Mouse (Mus musculus): ENCODE measurements around the gene Etv6. TPM values are rescaled to one million over a fixed set of nuclear protein-coding genes. Genes with fewer than 3 reads are reported as not detected.
A peak's percentile ranks its signal among the peaks of the same experiment; 100 is the strongest.

The Etv6 gene
- total and polyA plus RNA-seq, 3 experiments, result 10.4 to 58.9 (median 28.9) TPM

DNA sequence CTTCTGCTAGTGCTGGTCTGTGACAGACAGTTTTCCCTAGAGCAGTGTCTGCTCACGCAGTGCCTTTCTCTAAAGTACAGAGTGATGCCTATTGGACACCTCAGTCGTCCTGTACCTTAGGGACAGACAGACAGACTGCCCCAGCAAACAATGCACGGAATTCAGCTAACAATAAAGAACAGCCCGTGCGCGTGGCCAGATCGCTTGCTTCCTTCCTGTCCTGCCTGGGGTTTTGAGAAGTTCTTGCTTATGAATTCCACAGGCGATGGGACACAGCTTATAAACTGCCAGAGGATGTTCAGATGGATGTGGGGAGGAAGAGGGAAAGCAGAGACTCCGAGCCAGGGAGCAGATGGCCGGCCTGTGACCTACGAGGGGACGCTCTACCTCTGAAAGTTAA is 25.3 kb downstream of the Etv6 start:
- Histone ChIP-seq H3K36me3 (replicated peaks) (peaks cover 68% of the 10 kb centered on the region), H3K4me1 (ENCODE audit: insufficient read depth, low read depth, low read length) (peaks cover 19% of the 10 kb centered on the region), H3K9me3 (replicated peaks) (no peaks in the 10 kb centered on the region), H3K4me3 (ENCODE audit: low read depth, low read length) (no peak overlapping the region), H3K27me3 (ENCODE audit: insufficient read depth, low read length) (no peaks in the 10 kb centered on the region)
- DNase-seq (ENCODE audit: low spot score) (no peak), ATAC-seq (ENCODE audit: extremely low read depth, insufficient number of reproducible peaks, low FRiP score, poor library complexity, severe bottlenecking) (no peak)
- TF ChIP-seq TAL1 (conservative IDR thresholded peaks at IDR 0.05; ENCODE audit: low read depth, low read length) (no peak), CTCF (IDR thresholded peaks at IDR 0.05; ENCODE audit: low read depth, low read length) (no peak), GATA2 (IDR thresholded peaks at IDR 0.05; ENCODE audit: borderline replicate concordance, low read depth, low read length) (no peak), GATA1 (IDR thresholded peaks at IDR 0.05; ENCODE audit: borderline replicate concordance, low read length) (no peak), POLR2AphosphoS5 (IDR thresholded peaks at IDR 0.05; ENCODE audit: insufficient replicate concordance, low read depth, low read length) (no peak)

DNA sequence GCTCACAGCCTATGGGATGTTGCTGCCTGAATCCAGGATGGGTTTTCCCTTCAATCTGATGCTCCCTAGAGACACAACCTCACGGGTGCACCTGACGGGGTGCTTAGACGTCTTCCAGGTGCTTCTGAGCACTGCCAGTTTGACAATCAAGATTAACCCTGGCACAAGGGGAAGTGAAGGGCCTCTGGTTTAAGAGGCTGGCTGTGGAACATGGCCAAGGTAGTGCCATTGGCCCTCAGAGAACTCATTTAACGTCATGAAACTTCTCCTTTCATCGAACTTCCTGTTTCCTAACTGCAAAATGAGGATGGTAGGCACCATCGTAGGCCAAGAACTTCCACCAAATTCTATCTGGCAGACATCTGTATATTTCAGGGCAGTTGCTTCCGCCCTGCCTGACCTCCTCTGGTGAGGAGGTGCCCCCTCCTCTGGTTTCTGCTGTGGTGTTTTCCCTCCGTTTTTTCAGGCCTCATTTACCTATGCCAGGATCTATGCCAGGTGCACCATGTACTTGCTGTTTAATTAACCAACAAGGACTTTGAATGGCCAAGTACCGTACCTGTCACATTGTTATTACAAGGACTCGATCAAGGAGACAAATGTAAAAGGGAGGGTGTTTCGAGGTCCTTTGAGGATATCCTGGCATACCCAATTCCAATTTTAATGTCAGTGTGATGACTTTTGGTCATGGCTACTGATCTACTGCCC is 29.7 kb downstream of the Etv6 start:
- Histone ChIP-seq H3K36me3 (replicated peaks) (peaks cover 76% of the 10 kb centered on the region), H3K4me3 (ENCODE audit: low read depth, low read length) (no peak overlapping the region), H3K9me3 (replicated peaks) (no peaks in the 10 kb centered on the region), H3K27me3 (ENCODE audit: insufficient read depth, low read length) (no peaks in the 10 kb centered on the region), H3K4me1 (ENCODE audit: insufficient read depth, low read depth, low read length) (peaks cover 25% of the 10 kb centered on the region)
- ATAC-seq (ENCODE audit: extremely low read depth, insufficient number of reproducible peaks, low FRiP score, poor library complexity, severe bottlenecking) (no peak), DNase-seq (ENCODE audit: low spot score) (peak; percentile 16)
- TF ChIP-seq TAL1 (conservative IDR thresholded peaks at IDR 0.05; ENCODE audit: low read depth, low read length) (no peak), POLR2AphosphoS5 (IDR thresholded peaks at IDR 0.05; ENCODE audit: insufficient replicate concordance, low read depth, low read length) (no peak)

DNA sequence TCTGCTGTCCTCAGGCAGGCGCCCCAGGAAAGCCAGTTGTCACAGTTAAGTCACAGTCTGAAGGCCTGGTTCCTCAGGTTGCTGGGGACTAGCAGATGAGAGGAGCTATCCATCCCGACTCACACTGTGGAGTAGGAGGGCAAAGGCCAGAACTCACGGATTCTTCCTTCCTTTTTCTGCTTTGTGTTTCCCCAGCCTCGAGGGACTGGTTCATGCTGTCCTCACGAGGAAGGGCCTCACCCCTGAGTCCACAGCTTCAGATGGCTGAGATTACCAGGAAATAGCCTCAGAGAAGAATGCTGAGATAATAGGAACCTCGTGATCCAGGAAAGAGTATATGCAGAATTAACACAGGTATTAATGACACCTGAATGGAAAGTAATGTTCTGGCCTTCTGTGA is 30.6 kb downstream of the Etv6 start:
- Histone ChIP-seq H3K4me1 (ENCODE audit: insufficient read depth, low read depth, low read length) (peaks cover 25% of the 10 kb centered on the region), H3K9me3 (replicated peaks) (no peaks in the 10 kb centered on the region), H3K36me3 (replicated peaks) (peaks cover 73% of the 10 kb centered on the region), H3K27me3 (ENCODE audit: insufficient read depth, low read length) (no peaks in the 10 kb centered on the region), H3K4me3 (ENCODE audit: low read depth, low read length) (no peak overlapping the region)
- DNase-seq (ENCODE audit: low spot score) (no peak), ATAC-seq (ENCODE audit: extremely low read depth, insufficient number of reproducible peaks, low FRiP score, poor library complexity, severe bottlenecking) (no peak)
- TF ChIP-seq CTCF (IDR thresholded peaks at IDR 0.05; ENCODE audit: low read depth, low read length), result no peak
- no peak for TF ChIP-seq POLR2AphosphoS5 (IDR thresholded peaks at IDR 0.05; ENCODE audit: insufficient replicate concordance, low read depth, low read length)
- TF ChIP-seq GATA1 (IDR thresholded peaks at IDR 0.05; ENCODE audit: borderline replicate concordance, low read length), result no peak
- no peak for TF ChIP-seq TAL1 (conservative IDR thresholded peaks at IDR 0.05; ENCODE audit: low read depth, low read length)
- TF ChIP-seq GATA2 (IDR thresholded peaks at IDR 0.05; ENCODE audit: borderline replicate concordance, low read depth, low read length), result no peak

DNA sequence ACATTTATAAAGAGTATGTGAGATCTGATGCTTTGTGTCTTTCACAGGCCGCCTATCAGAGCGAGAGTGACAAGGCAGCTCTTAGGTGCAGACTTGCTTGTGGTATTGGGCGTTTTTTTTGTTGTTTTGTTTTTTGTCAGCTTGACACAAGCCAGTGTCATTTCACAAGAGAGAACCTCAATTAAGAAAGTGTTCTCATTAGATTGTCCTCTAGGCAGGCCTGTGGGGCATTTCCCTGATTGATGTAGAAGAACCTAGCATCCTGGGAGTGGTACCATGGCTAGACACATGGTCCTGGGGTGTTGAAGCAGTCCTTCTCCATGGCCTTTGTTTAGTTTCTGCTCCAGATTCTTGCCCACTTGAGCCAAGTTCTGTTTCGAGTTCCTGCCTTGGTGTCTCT is 31.5 kb downstream of the Etv6 start:
- no peak for ATAC-seq (ENCODE audit: extremely low read depth, insufficient number of reproducible peaks, low FRiP score, poor library complexity, severe bottlenecking)
- TF ChIP-seq GATA2 (IDR thresholded peaks at IDR 0.05; ENCODE audit: borderline replicate concordance, low read depth, low read length) (no peak), GATA1 (IDR thresholded peaks at IDR 0.05; ENCODE audit: borderline replicate concordance, low read length) (no peak), TAL1 (conservative IDR thresholded peaks at IDR 0.05; ENCODE audit: low read depth, low read length) (no peak), CTCF (IDR thresholded peaks at IDR 0.05; ENCODE audit: low read depth, low read length) (no peak), POLR2AphosphoS5 (IDR thresholded peaks at IDR 0.05; ENCODE audit: insufficient replicate concordance, low read depth, low read length) (no peak)
- H3K4me1 ChIP-seq (ENCODE audit: insufficient read depth, low read depth, low read length), result peaks cover 30% of the 10 kb centered on the region

DNA sequence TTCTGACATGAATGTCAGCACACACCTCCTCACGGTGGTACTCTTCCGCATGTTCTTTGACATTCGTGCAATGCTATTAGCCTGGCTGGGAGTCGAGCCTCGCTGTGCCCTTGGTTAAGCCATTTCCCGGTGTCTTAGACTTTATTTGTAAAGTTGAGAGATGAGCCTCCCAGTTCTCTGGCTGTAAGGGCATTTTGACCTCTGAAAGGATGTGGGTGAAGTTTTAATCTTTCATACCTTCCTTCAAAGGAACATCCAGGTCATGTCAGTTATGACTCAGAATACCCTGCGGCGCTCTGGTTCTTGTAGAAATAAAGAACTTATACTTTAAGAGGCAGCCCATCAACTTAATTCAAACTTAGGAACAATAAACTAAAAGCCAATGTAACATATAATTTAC is 32.0 kb downstream of the Etv6 start:
- Histone ChIP-seq H3K9me3 (replicated peaks) (no peaks in the 10 kb centered on the region), H3K4me1 (ENCODE audit: insufficient read depth, low read depth, low read length) (peaks cover 33% of the 10 kb centered on the region), H3K27me3 (ENCODE audit: insufficient read depth, low read length) (no peaks in the 10 kb centered on the region), H3K36me3 (replicated peaks) (peaks cover 77% of the 10 kb centered on the region), H3K4me3 (ENCODE audit: low read depth, low read length) (no peak overlapping the region)
- no peak for ATAC-seq (ENCODE audit: extremely low read depth, insufficient number of reproducible peaks, low FRiP score, poor library complexity, severe bottlenecking)
- DNase-seq (ENCODE audit: low spot score), result no peak
- TF ChIP-seq CTCF (IDR thresholded peaks at IDR 0.05; ENCODE audit: low read depth, low read length), result no peak
- TF ChIP-seq TAL1 (conservative IDR thresholded peaks at IDR 0.05; ENCODE audit: low read depth, low read length), result no peak
- no peak for TF ChIP-seq GATA2 (IDR thresholded peaks at IDR 0.05; ENCODE audit: borderline replicate concordance, low read depth, low read length)
- TF ChIP-seq GATA1 (IDR thresholded peaks at IDR 0.05; ENCODE audit: borderline replicate concordance, low read length), result no peak
- TF ChIP-seq POLR2AphosphoS5 (IDR thresholded peaks at IDR 0.05; ENCODE audit: insufficient replicate concordance, low read depth, low read length), result no peak

More for the DNA sequence above, 31.5 kb downstream of the Etv6 start:
- Histone ChIP-seq H3K4me3 (ENCODE audit: low read depth, low read length) (no peak overlapping the region), H3K27me3 (ENCODE audit: insufficient read depth, low read length) (no peaks in the 10 kb centered on the region), H3K9me3 (replicated peaks) (no peaks in the 10 kb centered on the region), H3K36me3 (replicated peaks) (peaks cover 77% of the 10 kb centered on the region)
- no peak for DNase-seq (ENCODE audit: low spot score)

DNA sequence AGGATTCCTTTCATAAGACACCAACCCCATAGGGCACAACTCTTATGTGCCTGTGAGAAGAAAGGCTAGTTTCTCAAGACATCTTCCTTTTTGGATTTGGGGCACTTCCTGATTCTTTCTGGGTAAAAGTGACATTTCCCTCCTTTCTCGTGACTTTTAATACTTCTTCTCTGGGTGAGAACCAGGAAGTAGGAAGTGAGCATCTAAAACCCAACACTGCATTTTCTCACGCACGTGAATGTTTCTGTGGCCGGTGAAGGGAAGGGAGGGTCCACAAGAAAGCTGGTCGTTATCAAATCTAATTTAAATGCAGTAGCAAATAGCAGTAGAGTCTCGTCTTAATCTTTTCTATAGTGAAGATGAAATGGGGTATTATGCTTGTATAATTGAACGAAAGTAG is 36.9 kb downstream of the Etv6 start:
- peaks cover 12% of the 10 kb centered on the region for H3K4me1 ChIP-seq (ENCODE audit: insufficient read depth, low read depth, low read length)
- H3K9me3 ChIP-seq (replicated peaks), result no peaks in the 10 kb centered on the region
- DNase-seq (ENCODE audit: low spot score), result no peak
- H3K4me3 ChIP-seq (ENCODE audit: low read depth, low read length), result no peak overlapping the region
- no peak for ATAC-seq (ENCODE audit: extremely low read depth, insufficient number of reproducible peaks, low FRiP score, poor library complexity, severe bottlenecking)
- peaks cover 79% of the 10 kb centered on the region for H3K36me3 ChIP-seq (replicated peaks)
- H3K27me3 ChIP-seq (ENCODE audit: insufficient read depth, low read length), result no peaks in the 10 kb centered on the region
- no peak for TF ChIP-seq TAL1 (conservative IDR thresholded peaks at IDR 0.05; ENCODE audit: low read depth, low read length)
- TF ChIP-seq POLR2AphosphoS5 (IDR thresholded peaks at IDR 0.05; ENCODE audit: insufficient replicate concordance, low read depth, low read length), result no peak
- TF ChIP-seq CTCF (IDR thresholded peaks at IDR 0.05; ENCODE audit: low read depth, low read length), result no peak
- TF ChIP-seq GATA2 (IDR thresholded peaks at IDR 0.05; ENCODE audit: borderline replicate concordance, low read depth, low read length), result no peak
- no peak for TF ChIP-seq GATA1 (IDR thresholded peaks at IDR 0.05; ENCODE audit: borderline replicate concordance, low read length)

Measured in G1E (cell line).